Mouse (Mus musculus) stomach, embryonic 16.5 days (tissue): ENCODE results near the gene Cdc42bpa. TPM values are rescaled to one million over a fixed set of nuclear protein-coding genes. Genes with fewer than 3 reads are reported as not detected.

Experiments used
- ATAC-seq: fragments of 200-750 bp; cut with Nextera tagmentation; 2 replicates; pipeline ENCODE4 v1.8.0; 2017; ENCODE audit warnings: moderate number of reproducible peaks, moderate TSS enrichment; ENCODE audit not compliant: insufficient read depth, low FRiP score
- H3K27ac ChIP-seq: fragments of 300-500 bp; sonication (generic); 2 replicates; pipeline ENCODE4 v1.5.1; 2014; ENCODE audit warnings: low read length
- H3K27me3 ChIP-seq: fragments of 300-500 bp; sonication (generic); 2 replicates; pipeline ENCODE4 v1.6.1; 2014; ENCODE audit warnings: low read length, control low read depth, mixed read lengths; ENCODE audit not compliant: control insufficient read depth, insufficient read depth
- H3K36me3 ChIP-seq: fragments of 300-500 bp; sonication (generic); 2 replicates; pipeline ENCODE4 v1.6.1; 2014; ENCODE audit warnings: low read length; ENCODE audit not compliant: control insufficient read depth, insufficient read depth
- H3K4me1 ChIP-seq: fragments of 300-500 bp; sonication (generic); 2 replicates; pipeline ENCODE4 v1.6.1; 2014; ENCODE audit warnings: low read length, control low read depth, mixed read lengths; ENCODE audit not compliant: control insufficient read depth, insufficient read depth
- H3K4me2 ChIP-seq: fragments of 300-500 bp; sonication (generic); 2 replicates; pipeline ENCODE4 v1.6.1; 2014; ENCODE audit warnings: low read depth, low read length, mixed read lengths
- H3K4me3 ChIP-seq: fragments of 300-500 bp; sonication (generic); replicated peaks from 2 replicates; pipeline ENCODE4 v1.5.1; 2014; ENCODE audit warnings: mild to moderate bottlenecking, low read length
- H3K9ac ChIP-seq: fragments of 300-500 bp; sonication (generic); 2 replicates; pipeline ENCODE4 v1.6.1; 2014; ENCODE audit warnings: low read length
- H3K9me3 ChIP-seq: fragments of 300-500 bp; sonication (generic); replicated peaks from 2 replicates; pipeline ENCODE4 v1.6.1; 2016; ENCODE audit warnings: low read length, control low read depth; ENCODE audit not compliant: control insufficient read depth
- WGBS: fragments of 180-500 bp; shearing (Covaris S2); extraction: QIAGEN DNeasy Blood & Tissue Kit; methylation state at CpG from one replicate; pipeline ENCODE4 v1.1.7; 2014; 5-methylcytosine and 5-hydroxymethylcytosine counted together
- polyA plus RNA-seq: library from polyadenylated mRNA; unstranded; fragments of >200 nt; fragmentation: Nextera tagmentation; extraction: Ambion mirVana; gene quantifications from 2 replicates; pipeline ENCODE4 v1.2.1, GENCODE M21; 2015

Gene Cdc42bpa
- polyA plus RNA-seq, 1 experiment from 2014 or later, result 16.3 TPM

- no peaks in the 10 kb centered on the region for H3K9me3 ChIP-seq
- 77% methylated on average over 3 of the region's 3 CpGs for WGBS
- no peaks in the 10 kb centered on the region for H3K36me3 ChIP-seq
- no peak overlapping the region for H3K4me3 ChIP-seq
- H3K27me3 ChIP-seq, result no peaks in the 10 kb centered on the region
- no peak for ATAC-seq
- no peaks in the 10 kb centered on the region for H3K4me1 ChIP-seq
- H3K4me2 ChIP-seq, result no peak overlapping the region
- no peak overlapping the region for H3K27ac ChIP-seq
- H3K9ac ChIP-seq, result no peak overlapping the region
Observed at GRCm38 (mm10) chr1:180037461-180037860, 77.2 kb downstream of the Cdc42bpa start.

- Histone ChIP-seq H3K4me3 (no peak overlapping the region), H3K9ac (no peak overlapping the region), H3K36me3 (peaks cover 3% of the 10 kb centered on the region; the same call in 1 of the 2 replicates), H3K9me3 (no peaks in the 10 kb centered on the region), H3K4me2 (no peak overlapping the region), H3K27ac (no peak overlapping the region), H3K4me1 (no peaks in the 10 kb centered on the region), H3K27me3 (no peaks in the 10 kb centered on the region)
- 93% methylated on average over 2 of the region's 2 CpGs for WGBS
- ATAC-seq, result no peak
Observed at GRCm38 (mm10) chr1:180044160-180044559, 83.9 kb downstream of the Cdc42bpa start.

GRCm38 (mm10) chr1:180045172-180045571 lies 84.9 kb downstream of the Cdc42bpa start:
- no peaks in the 10 kb centered on the region for H3K4me1 ChIP-seq
- ATAC-seq, result no peak
- peaks cover 3% of the 10 kb centered on the region; the same call in 1 of the 2 replicates for H3K36me3 ChIP-seq
- no peak overlapping the region for H3K4me3 ChIP-seq
- no peak overlapping the region for H3K4me2 ChIP-seq
- no peaks in the 10 kb centered on the region for H3K9me3 ChIP-seq
- H3K9ac ChIP-seq, result no peak overlapping the region
- no peaks in the 10 kb centered on the region for H3K27me3 ChIP-seq
- no peak overlapping the region for H3K27ac ChIP-seq

- WGBS, result 86% methylated on average over 1 of the region's 1 CpGs
- H3K4me3 ChIP-seq, result no peak overlapping the region
Observed at GRCm38 (mm10) chr1:180089176-180089575, 128.9 kb downstream of the Cdc42bpa start.

GRCm38 (mm10) chr1:180098426-180098825 lies 138.2 kb downstream of the Cdc42bpa start:
- Histone ChIP-seq H3K4me2 (no peak overlapping the region), H3K36me3 (no peaks in the 10 kb centered on the region), H3K27ac (no peak overlapping the region), H3K4me3 (no peak overlapping the region), H3K4me1 (no peaks in the 10 kb centered on the region), H3K27me3 (no peaks in the 10 kb centered on the region), H3K9me3 (no peaks in the 10 kb centered on the region), H3K9ac (no peak overlapping the region)
- 98% methylated on average over 5 of the region's 5 CpGs for WGBS
- ATAC-seq, result no peak

More at GRCm38 (mm10) chr1:180089176-180089575, 128.9 kb downstream of the Cdc42bpa start:
- Histone ChIP-seq H3K36me3 (peaks cover 3% of the 10 kb centered on the region; the same call in 1 of the 2 replicates), H3K9me3 (no peaks in the 10 kb centered on the region), H3K27ac (no peak overlapping the region), H3K4me1 (no peaks in the 10 kb centered on the region), H3K4me2 (no peak overlapping the region), H3K27me3 (no peaks in the 10 kb centered on the region), H3K9ac (no peak overlapping the region)
- ATAC-seq, result no peak

- no peak overlapping the region for H3K27ac ChIP-seq
- no peaks in the 10 kb centered on the region for H3K9me3 ChIP-seq
- ATAC-seq, result no peak
- no peaks in the 10 kb centered on the region for H3K4me1 ChIP-seq
- H3K27me3 ChIP-seq, result no peaks in the 10 kb centered on the region
- no peak overlapping the region for H3K4me2 ChIP-seq
- H3K9ac ChIP-seq, result no peak overlapping the region
- H3K4me3 ChIP-seq, result no peak overlapping the region
- H3K36me3 ChIP-seq, result no peaks in the 10 kb centered on the region
- 74% methylated on average over 3 of the region's 3 CpGs for WGBS
Observed at GRCm38 (mm10) chr1:180104567-180104966, 144.3 kb downstream of the Cdc42bpa start.

- no peaks in the 10 kb centered on the region for H3K27me3 ChIP-seq
- no peak overlapping the region for H3K9ac ChIP-seq
- H3K36me3 ChIP-seq, result no peaks in the 10 kb centered on the region; the same call in 1 of the 2 replicates
- no peak overlapping the region for H3K27ac ChIP-seq
- H3K4me2 ChIP-seq, result no peak overlapping the region
- ATAC-seq, result no peak
- no peaks in the 10 kb centered on the region for H3K9me3 ChIP-seq
- H3K4me3 ChIP-seq, result no peak overlapping the region
- no peaks in the 10 kb centered on the region for H3K4me1 ChIP-seq
- 67% methylated on average over 5 of the region's 5 CpGs for WGBS
Observed at GRCm38 (mm10) chr1:180109050-180109449, 148.8 kb downstream of the Cdc42bpa start.

- 75% methylated on average over 1 of the region's 1 CpGs for WGBS
- Histone ChIP-seq H3K27ac (no peak overlapping the region), H3K9me3 (no peaks in the 10 kb centered on the region), H3K9ac (no peak overlapping the region), H3K4me3 (no peak overlapping the region), H3K4me2 (no peak overlapping the region), H3K27me3 (no peaks in the 10 kb centered on the region), H3K4me1 (no peaks in the 10 kb centered on the region), H3K36me3 (peaks cover 4% of the 10 kb centered on the region; the same call in 1 of the 2 replicates)
- no peak for ATAC-seq
Observed at GRCm38 (mm10) chr1:180116525-180116924, 156.3 kb downstream of the Cdc42bpa start.

GRCm38 (mm10) chr1:180118233-180118632 lies 158.0 kb downstream of the Cdc42bpa start:
- Histone ChIP-seq H3K27ac (no peak overlapping the region), H3K9me3 (no peaks in the 10 kb centered on the region), H3K4me2 (no peak overlapping the region), H3K9ac (no peak overlapping the region), H3K27me3 (no peaks in the 10 kb centered on the region), H3K4me1 (no peaks in the 10 kb centered on the region), H3K4me3 (no peak overlapping the region), H3K36me3 (peaks cover 4% of the 10 kb centered on the region; the same call in 1 of the 2 replicates)
- 85% methylated on average over 8 of the region's 8 CpGs for WGBS
- ATAC-seq, result no peak
